Mouse (Mus musculus): ENCODE data around the gene Zdhhc20.

- TF ChIP-seq EP300 (IDR thresholded peaks at IDR 0.05; ENCODE audit: insufficient read depth, low read depth, low read length) (no peak), POLR2A (IDR thresholded peaks at IDR 0.05; ENCODE audit: insufficient read depth, low read length) (no peak), CTCF (IDR thresholded peaks at IDR 0.05; ENCODE audit: low read depth, low read length) (no peak)
Measured at GRCm38 (mm10) chr14:57887171-57887570, 2.9 kb downstream of the Zdhhc20 start.

Data from ES-Bruce4 (cell line).